Mouse (Mus musculus) adrenal gland, adult 8-10 months (tissue): ENCODE results near the gene Tbpl1. TPM values are rescaled to one million over a fixed set of nuclear protein-coding genes. Genes with fewer than 3 reads are reported as not detected.

Source experiments
- DNase-seq: peaks from one replicate; pipeline ENCODE4 v3.0.0; 2022
- total RNA-seq, 4 experiments: library from RNA; stranded (reverse); gene quantifications; 2 replicates each; pipeline ENCODE4 v1.2.4; 2022

Gene Tbpl1
- total RNA-seq: 10 to 100 TPM; 23.9 to 27.1 (median 26.5) TPM

DNA sequence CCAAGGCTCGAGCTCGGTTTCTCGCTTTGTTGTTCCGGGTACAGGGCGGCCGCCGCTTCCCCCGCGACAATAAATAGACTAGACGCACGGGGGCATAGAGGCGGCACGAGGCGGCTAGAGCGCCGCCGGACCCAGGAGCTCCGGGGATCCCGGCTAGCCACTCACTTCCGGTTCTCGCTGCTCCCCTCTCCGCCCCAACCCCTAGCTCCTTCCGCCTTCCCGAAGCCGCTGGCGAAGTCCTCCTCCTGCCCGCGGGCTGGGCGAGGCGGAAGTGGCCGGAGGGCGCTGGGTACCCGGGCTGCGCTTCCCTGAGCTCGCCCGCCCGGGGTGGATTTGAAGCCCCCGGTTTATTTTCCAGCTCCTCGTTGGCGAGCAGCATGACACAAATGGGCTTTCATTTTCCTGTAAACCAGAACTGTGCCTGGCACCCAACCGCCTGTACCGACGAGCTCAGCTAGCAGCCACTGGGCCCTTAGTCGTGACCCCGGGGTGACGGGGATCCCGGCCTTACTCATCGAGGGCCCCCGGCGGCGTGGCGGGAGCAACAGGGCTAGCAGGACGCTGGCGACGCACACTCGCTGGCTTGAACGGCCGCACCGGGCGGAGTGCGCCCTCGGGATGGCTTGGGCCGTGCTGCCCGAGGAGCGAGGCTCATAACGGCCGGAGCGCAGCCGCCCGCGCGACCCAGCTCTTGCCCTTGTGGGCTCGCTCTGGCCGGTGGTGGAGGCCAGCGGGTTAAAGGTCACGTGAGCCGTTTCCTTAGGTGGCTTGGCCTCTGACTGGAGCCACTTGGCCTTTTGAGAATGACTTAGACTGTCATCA is at the start of gene Tbpl1:
Gene Tbpl1 (minus strand): TSS at position 667 of the 822 bp plus-strand sequence.
- DNase-seq: peak; percentile 94

DNA sequence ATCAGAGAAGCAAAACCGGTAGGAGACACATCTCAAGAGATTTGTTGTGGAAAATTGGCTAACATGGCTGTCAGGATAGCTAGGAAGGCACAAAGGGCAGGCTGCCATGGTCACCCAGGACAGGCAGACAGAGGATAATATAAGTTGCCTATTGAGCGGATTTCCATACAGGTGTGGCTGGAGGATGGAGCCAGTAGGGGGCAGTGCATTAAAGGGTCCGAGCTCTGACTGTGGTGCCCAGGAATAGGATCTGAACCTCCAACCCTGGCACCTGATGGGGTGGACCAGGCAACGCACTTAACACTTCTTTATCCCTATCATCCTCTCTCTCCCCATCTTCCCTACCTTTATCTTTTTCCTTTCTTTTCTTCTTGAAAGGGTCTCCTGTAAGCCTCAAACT is 49.7 kb upstream of the Tbpl1 start:
- DNase-seq: no peak

DNA sequence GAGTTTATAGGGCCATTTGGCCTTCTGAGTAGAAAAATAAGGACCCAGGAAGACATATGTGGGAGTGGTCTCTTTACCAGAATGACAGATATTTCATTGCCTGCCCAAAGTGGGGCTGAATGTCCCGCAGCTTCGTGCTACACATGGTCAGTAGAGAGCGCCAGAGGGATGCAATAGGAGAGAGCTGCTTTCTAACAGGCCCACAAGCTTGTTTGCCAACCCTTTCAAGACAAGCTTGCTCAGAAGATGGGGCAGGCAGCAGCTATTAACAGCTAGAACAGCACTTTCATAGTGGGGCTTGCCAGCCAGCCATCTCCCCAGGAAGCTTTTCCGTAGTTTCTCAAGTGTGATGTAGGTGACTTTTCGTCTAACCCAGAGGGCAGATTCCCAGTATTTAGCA is 46.2 kb upstream of the Tbpl1 start:
- no peak for DNase-seq

DNA sequence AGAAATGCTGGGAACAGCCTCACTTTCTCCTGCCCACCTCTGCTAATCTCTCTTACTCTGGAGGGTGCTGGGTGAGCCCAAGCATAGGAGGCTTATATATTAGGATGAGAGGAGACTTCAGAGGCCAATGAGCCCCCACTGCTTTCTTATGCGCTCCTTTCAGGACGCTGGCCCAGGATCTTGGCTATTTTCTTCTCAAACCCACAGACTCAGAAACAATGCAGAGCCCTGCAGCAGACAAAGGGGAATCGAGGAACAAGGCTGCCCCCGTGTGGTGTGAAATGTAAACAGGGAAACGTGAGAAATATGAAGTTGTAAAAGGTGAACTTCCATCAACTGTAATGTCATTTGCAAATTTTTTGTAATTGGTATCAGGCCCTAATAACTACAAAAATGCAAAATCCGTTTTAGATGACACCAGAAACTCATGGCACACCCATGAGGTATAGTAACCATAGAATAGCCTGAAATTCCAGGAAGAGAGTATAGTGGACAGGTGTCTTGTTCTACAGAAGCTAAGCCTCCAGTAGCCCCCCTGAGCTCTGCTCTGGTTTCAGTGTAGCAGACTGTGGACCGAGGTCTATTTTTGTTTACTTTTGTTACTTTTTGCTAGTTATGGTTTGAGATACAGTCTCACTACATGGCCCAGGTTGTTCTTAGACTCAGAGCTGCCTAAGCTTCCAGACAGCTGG is 44.4 kb upstream of the Tbpl1 start:
- DNase-seq: no peak

DNA sequence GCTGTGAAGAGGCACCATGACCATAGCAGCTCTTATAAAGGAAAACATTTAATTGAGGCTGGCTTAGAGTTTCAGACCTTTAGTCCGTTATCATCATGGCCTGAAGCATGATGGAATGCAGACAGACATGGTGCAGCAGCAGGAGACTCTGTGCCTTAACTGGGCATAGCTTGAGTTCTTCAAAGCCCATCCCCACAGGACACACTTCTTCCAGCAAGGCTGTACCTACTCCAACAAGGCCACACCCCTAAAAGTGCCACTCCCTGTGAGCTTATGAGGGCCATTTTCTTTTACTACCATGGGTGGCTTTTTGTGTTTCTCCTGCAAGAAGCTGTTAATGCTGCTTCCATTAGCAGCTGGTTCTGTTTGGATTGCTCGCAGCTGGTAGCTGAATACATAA is 43.7 kb upstream of the Tbpl1 start:
- no peak for DNase-seq

DNA sequence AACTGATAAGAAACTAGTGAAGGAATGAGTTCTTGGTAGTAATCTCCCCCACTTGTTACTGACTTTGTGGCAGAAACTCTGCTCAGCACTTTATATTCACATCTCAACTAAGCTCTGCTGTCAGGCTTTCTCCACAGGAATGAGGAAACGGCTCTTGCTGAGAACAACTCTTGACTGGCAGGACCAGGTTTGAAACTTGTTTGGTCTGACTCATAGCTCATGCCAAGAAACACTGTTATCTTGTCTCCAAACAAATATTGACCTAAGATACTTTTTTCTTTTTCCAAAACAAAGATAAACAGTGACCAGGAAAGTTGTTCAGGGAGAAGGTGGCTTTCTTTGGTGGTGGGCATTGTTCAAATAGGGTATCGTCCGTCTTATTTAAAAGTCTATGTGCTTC is 42.9 kb upstream of the Tbpl1 start:
- no peak for DNase-seq

DNA sequence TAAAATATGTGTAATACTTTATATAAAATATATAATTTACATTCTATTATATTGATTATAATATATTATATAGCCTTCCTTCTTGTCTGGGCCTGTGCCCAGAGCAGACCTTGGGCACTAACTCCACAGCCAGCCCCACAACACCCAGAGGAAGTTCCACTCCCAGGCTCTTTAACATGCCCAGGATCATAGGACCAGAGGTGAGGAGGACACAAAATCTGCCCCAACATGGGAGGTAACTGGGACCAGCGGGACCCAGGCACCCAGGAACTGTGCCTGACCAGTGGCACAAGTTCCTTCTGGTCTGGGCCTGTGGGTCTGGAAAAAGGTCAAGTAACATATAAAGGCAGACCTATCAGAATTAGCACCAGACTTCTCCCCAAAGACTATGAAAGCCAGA is 22.5 kb upstream of the Tbpl1 start:
- DNase-seq: no peak

DNA sequence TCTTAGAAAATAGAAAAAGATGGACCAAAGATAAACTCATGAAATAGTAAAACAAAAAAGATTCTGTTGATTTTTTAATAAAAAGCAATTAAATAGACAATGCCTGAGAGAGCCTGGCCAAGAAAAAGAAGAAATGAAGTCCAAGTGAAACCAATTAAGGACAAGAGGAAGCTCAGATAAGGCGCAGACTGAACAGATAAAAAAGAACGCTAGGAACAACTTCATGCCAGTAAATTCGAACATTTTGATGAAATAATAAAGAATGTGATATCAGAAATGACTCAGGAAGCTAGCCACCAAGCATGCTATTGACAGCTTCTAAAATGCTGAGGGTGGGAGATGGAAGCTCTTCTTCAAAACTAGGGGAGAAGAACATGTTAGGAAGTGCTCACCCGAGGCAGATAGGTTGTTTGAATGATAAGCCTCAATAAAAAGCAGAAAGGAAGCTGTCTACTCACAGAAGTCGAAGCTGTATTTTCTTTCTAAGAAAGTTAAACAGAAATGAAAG is 19.5 kb upstream of the Tbpl1 start:
- DNase-seq: no peak

DNA sequence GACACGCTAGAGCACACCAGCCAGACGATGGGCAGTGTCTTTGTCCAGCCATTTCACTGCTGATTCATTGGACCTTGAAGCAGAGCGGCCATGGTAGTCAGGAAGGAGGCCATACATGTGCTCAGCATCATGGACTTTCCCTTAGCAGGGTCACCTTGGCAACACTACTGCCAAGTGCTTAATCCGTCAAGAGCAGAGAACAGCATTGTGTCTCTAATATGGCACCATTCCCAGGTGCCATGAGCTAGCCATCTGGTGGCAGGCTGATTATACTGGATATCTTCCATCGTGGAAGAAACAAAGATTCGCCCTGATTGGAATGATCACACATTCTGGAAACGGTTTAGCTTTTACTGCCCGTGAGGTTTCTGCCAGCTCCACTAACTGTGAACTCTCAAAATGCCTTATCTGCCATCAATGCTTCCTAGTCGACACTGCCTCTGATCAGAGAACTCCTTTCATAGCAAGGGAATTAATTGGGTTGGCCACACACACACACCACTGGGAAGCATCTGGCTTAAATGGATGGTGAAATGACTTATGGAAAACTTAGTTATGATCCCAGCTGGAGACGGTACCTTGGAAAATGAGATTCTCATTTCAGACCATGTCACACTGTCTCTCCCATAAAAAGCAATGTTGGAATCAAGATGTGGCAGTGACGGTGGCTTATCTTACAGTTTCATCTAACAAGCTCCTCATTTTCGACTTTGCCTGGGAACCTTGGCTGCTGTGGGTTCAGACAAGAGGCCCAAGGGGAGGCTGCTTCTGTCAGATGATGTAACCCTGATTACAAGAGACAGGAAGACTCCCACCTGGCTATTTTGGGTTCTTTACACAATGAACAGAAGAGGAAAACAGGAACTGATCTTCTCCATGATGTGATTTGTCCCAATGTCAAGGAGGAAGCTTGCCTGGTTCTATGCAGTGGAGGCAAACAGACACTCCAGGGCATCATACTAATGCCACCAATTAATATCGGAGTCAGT is 14.9 kb upstream of the Tbpl1 start:
- DNase-seq: no peak

DNA sequence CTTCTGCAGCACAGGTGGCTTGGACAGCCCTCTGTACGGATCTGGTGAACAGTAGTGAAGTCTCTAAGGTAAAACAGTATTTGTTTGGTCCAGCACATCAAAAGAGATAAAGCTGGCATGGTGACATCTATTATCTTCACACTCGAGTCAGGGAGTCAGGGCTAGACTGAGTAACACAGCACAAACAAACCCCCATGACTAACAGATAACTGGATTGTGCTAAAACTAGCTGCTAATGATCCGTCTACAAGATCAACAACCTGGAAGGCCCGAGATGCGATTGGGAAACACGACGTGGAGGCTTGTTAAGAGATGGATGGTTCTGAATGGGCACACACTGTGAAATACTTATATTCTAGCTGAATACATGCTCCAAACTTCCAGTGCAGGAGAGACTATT is 14.2 kb upstream of the Tbpl1 start:
- DNase-seq: no peak

DNA sequence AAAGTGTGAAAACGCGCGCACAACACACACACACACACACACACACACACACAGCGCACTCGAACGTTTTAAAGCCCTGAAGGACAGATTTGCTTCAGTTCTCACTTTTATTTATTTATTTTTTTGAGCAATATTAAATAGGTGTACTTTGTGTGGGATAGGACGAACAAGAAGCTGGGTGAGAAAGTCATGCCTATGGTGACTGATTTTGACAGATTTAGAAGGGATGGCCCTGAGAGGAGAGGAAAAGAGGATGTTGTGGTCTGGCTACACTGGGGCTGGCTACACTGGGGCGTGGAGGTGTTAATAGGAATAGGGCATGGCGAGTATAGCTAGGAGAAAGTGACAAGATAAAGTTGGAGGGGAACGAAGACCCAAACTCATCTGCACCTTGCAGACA is 443 bp upstream of the Tbpl1 start:
- no peak for DNase-seq

DNA sequence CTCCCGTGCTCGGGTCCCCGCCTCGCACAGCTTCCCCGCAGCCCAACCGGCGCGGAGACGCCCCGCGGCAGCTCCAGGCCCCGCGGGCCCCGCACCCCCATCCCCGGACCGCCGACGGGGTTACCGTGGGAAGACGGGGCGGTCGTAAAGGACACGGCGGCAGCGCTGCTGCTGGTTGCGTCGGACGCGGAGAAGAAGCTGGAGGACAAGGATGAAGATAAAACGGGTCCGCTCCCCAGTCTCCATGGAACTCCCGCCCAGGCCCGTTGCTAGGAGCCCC is 806 bp downstream of the Tbpl1 start:
- no peak for DNase-seq

DNA sequence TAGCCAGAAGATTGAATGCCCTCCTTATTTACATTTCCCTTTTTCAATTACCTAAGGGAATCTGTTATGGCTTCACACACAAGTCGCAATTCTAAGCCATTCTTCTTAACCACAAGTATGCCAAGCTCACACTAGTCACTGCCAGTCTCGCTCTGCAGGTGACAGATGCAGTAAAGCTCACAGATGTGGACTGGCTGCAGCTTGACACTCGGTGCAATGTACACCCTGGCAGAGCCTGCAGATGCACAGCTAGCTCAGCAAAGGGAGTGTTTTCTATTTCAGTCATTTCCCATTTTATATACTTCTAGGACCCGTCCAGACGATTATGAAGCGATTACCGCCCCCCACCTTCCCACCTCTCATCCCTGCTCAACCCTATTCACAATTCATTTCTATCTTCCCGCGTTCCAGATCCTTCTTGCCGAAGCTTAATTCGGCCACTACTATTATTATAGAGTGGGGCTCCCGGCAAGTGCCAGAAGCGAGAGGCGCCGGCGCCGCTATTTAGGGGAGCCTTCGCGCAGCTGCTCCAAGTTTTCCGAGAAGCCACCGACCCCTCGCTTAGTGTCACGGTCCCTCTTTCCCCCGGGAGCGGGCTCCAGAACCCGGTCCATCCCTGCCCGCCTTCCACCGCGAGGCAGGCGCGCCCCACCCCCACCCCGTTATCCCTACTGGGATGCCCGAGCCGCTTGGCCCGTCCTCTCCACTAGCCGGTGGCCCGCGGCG is 1.3 kb downstream of the Tbpl1 start:
- DNase-seq: no peak

DNA sequence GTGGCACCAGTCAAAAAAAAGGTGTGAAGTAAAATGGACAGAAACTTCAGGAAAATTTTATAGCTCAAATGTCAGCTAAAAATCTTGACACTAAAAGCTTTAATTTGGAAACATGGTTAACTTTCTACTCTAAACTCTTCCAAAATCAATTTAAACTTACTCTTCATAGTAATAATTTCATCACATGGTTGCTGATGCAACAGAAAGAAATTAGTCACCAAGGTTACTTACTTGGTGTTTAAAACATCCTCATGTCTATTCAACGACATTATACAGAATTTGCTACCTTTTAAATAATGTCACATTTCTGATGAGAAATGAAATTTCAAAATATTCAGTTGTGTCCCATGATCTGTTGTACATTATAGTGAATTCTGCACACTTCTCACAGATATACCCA is 3.5 kb downstream of the Tbpl1 start:
- DNase-seq: no peak

DNA sequence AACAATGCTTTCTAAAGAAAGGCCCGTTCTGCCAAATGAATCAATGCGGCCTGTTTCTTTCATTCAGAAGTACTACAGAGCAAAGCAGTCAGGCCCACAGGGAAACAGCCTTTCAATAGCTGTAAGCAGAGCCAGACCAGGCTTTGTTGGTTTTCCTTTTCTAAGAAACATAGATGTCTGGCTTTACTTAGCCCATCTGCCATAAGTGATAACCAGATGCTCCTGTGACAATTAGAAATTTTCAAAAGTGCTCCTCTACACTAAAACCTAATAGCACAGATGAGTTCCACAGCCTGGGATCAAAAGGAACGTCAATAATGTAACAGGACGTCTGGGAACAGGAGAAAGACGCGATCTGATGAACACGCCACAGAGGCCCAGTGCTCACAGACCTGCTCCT is 5.4 kb downstream of the Tbpl1 start:
- no peak for DNase-seq

DNA sequence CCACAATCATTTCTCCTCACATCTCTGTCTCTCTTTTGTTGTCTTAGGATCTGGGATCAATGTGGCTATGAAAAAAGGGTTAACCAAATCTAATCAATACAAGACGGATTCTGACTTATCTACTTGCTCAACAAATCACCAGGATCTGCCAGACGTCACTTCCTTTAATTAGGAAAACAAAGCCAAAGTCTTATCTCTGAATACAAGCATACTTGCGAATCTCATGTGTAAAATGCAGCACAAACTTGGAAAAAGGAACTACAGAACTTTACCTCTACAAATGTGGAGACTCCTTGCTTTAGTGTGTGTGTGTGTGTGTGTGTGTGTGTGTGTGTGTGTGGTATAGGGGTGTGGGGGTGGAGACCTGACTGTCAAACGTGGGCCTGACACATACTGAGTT is 6.6 kb downstream of the Tbpl1 start:
- no peak for DNase-seq

DNA sequence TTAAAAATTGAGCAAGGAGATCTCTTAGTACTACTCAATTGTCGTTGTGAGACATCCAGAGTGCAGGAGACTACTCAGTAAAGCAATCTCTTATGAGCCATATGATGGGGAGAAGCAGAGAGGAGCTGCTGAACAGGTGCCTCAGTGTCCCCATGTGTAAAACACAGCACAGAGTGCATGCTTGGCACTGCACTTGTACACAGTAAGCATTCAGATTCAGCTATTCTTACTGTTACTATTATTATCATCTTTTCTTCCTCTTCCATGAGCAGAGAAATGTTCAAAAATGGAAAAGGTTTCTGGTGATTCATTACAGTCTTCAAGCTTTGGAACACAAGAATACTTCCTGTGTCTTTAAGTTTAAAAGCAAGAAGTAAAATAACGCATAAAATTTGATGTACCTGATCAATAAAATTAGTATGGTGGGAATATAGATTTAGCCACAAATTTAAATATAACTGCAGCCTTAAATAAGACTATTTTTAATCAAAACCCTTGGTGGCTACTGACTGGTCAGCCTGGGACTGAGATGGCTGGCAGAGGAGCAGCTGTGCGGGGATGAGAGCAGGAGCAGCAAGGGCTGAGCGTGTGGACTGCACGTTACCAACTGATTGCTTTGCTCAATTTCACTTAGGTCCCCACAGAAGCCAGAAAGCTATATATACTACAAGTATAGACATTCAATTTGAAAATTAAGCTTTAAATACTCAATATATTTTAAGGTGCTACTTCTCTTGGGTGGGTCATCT is 10.8 kb downstream of the Tbpl1 start:
- DNase-seq: no peak

DNA sequence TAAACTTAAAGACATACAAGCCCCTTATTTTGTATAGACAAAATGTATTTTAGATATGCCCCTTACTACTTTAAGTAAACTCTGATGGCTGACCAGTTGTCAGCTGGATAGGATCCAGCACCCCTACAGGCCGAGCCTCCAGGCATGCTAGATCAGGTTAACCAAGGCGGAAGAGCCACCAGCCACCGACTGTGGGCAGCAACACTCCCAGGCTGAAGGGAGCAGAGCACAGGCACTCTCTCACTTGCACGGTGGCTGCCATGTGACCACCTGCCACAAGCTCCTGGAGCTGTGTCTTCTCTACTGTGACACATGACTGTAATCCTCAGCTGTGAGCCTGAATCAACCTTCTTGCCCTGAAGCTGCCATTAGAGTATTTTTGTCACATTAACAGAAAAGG is 13.3 kb downstream of the Tbpl1 start:
- no peak for DNase-seq

DNA sequence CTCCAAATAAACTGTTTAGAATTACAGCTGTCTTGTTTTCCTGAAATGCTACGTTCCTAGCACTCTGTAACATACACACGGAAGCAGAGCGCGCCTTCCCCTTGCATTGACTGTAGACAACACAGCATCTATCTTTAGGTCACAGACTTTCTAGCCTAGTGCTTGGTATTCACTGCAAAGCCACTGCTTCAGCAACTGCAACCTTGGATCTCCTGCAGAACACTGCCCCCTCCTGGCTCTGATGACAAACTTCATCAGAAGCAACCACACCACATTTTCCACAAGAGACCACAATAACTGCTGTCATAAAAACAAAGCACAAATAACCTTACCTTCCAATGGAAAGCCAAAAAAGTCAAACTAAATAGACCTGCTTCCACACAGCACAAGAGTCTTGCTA is 17.2 kb downstream of the Tbpl1 start:
- peak; percentile 11 for DNase-seq

DNA sequence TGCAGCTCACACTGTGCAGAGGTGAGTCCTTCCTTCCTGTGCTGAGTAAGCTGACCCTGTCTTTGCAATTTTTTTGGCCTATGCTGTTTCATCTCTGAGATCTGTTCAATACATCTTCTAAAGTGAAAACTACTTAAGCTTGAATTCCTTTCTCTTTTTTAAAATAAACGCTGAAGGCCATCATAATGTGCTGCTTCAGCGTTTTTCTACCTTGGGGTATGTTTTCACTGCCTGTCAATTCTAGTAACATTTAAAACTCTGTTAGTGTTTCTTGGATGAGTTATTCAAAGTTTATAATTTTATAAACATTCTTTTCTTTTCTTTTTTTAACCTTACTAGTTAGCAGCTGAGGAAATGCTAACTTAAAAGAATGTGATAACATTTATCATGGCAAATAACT is 18.8 kb downstream of the Tbpl1 start:
- no peak for DNase-seq

DNA sequence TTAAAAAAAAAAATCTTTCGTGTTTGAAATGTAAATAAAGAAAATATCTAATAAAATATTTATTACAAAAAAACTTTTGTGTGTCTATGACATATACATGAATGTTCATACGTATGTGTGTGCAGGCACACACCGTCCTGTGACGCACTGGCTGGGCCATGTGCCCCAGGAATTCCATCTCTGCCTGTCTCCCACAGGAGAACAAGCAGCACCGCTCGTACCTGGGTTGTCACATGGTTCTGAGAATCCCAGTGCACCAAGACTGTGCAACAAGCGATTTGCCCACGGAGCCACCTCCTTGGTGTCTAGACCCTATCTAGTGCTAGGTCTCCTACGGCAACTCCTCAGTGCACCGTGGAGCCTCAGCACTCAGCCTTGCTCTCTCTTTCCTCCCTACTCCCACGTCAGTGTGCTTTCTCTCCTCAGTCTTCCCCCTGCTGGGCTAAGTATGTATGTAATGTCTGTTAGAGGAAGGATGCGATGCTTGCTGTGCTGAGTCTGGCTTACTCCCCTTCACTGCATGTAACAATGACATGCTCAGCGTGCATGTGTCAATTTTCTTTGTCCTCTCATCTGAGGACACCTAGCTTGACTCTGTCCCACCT is 21.5 kb downstream of the Tbpl1 start:
- DNase-seq: no peak
